Mouse (Mus musculus) heart, postnatal 0 days (tissue): ENCODE measurements around the gene F2rl1. TPM values are rescaled to one million over a fixed set of nuclear protein-coding genes. Genes with fewer than 3 reads are reported as not detected.

ENCODE experiments used
- ATAC-seq: fragments of 200-750 bp; cut with Nextera tagmentation; 2 replicates; pipeline ENCODE4 v1.8.0; 2017; ENCODE audit warnings: low read depth, moderate number of reproducible peaks, moderate library complexity; ENCODE audit not compliant: insufficient read depth
- DNase-seq: peaks from one replicate; pipeline ENCODE4 v3.0.0-alpha.2; 2016; ENCODE audit warnings: low spot score
- H3K27ac ChIP-seq: fragments of 300-500 bp; sonication (generic); 2 replicates; pipeline ENCODE4 v1.5.1; 2014; ENCODE audit warnings: low read depth, mild to moderate bottlenecking
- H3K27me3 ChIP-seq: fragments of 300-500 bp; sonication (generic); 2 replicates; pipeline ENCODE4 v1.6.1; 2014; ENCODE audit warnings: low read length, mixed read lengths; ENCODE audit not compliant: control insufficient read depth, insufficient read depth
- H3K36me3 ChIP-seq: fragments of 300-500 bp; sonication (generic); replicated peaks from 2 replicates; pipeline ENCODE4 v1.6.1; 2014; ENCODE audit warnings: low read length, mixed read lengths; ENCODE audit not compliant: control insufficient read depth, insufficient read depth
- H3K4me1 ChIP-seq: fragments of 300-500 bp; sonication (generic); 2 replicates; pipeline ENCODE4 v1.6.1; 2014; ENCODE audit warnings: antibody characterized with exemption; ENCODE audit not compliant: control insufficient read depth, insufficient read depth
- H3K4me2 ChIP-seq: fragments of 300-500 bp; sonication (generic); 2 replicates; pipeline ENCODE4 v1.6.1; 2014; ENCODE audit warnings: low read depth, mild to moderate bottlenecking, low read length, moderate library complexity
- H3K4me3 ChIP-seq: fragments of 300-500 bp; sonication (generic); 2 replicates; pipeline ENCODE4 v1.5.1; 2014; ENCODE audit warnings: low read depth, low read length
- H3K9ac ChIP-seq: fragments of 300-500 bp; sonication (generic); replicated peaks from 2 replicates; pipeline ENCODE4 v1.6.1; 2014; ENCODE audit warnings: low read depth, low read length, mixed read lengths
- H3K9me3 ChIP-seq: fragments of 300-500 bp; sonication (generic); replicated peaks from 2 replicates; pipeline ENCODE4 v1.6.1; 2016; ENCODE audit warnings: low read length; ENCODE audit not compliant: control insufficient read depth
- CTCF ChIP-seq: IDR thresholded peaks from 2 replicates; pipeline ENCODE4 v1.5.1; 2016; ENCODE audit warnings: antibody characterized with exemption, control low read depth, low read depth
- EP300 ChIP-seq: IDR thresholded peaks from 2 replicates; pipeline ENCODE4 v1.6.1; 2016; ENCODE audit warnings: antibody characterized with exemption, low read depth
- WGBS: fragments of 180-500 bp; shearing (Covaris S2); extraction: QIAGEN DNeasy Blood & Tissue Kit; methylation state at CpG from one replicate; pipeline ENCODE4 v1.1.7; 2014; 5-methylcytosine and 5-hydroxymethylcytosine counted together
- polyA plus RNA-seq: library from polyadenylated mRNA; unstranded; fragments of >200 nt; fragmentation: Nextera tagmentation; extraction: Ambion mirVana; gene quantifications from 2 replicates; pipeline ENCODE4 v1.2.1, GENCODE M21; 2015
- total RNA-seq: library from RNA; depleted of rRNA; stranded (reverse); fragments of >200 nt; gene quantifications from 2 replicates; pipeline ENCODE4 v1.2.3, GENCODE M21; 2014; ENCODE audit warnings: low replicate concordance

F2rl1 gene
- total and polyA plus RNA-seq, 2 experiments from 2014 or later = 0.25 to 0.95 TPM

- Histone ChIP-seq H3K9me3 (no peaks in the 10 kb centered on the region), H3K4me2 (no peak overlapping the region), H3K4me1 (no peaks in the 10 kb centered on the region), H3K4me3 (no peak overlapping the region), H3K36me3 (no peaks in the 10 kb centered on the region), H3K27ac (no peak overlapping the region), H3K27me3 (no peaks in the 10 kb centered on the region), H3K9ac (no peak overlapping the region)
- TF ChIP-seq EP300 = no peak
- TF ChIP-seq CTCF = no peak
- DNase-seq = no peak
- ATAC-seq = no peak
- WGBS = 67% methylated on average over 8 of the region's 8 CpGs
These were observed 21.6 kb downstream of the F2rl1 start for GRCm38 (mm10) chr13:95503279-95503917.

GRCm38 (mm10) chr13:95496601-95497000, 28.4 kb downstream of the F2rl1 start:
- Histone ChIP-seq H3K27ac (no peak overlapping the region), H3K36me3 (no peaks in the 10 kb centered on the region), H3K4me2 (no peak overlapping the region), H3K9ac (no peak overlapping the region), H3K27me3 (no peaks in the 10 kb centered on the region), H3K4me1 (peaks cover 12% of the 10 kb centered on the region; the same call in 1 of the 2 replicates), H3K9me3 (no peaks in the 10 kb centered on the region), H3K4me3 (no peak overlapping the region)
- WGBS = 94% methylated on average over 3 of the region's 3 CpGs
- no peak for TF ChIP-seq EP300
- no peak for TF ChIP-seq CTCF
- no peak for ATAC-seq
- no peak for DNase-seq

GRCm38 (mm10) chr13:95494812-95495211, 30.2 kb downstream of the F2rl1 start:
- no peak overlapping the region for H3K4me3 ChIP-seq
- H3K36me3 ChIP-seq = no peaks in the 10 kb centered on the region
- peaks cover 12% of the 10 kb centered on the region; the same call in 1 of the 2 replicates for H3K4me1 ChIP-seq
- H3K27me3 ChIP-seq = no peaks in the 10 kb centered on the region
- H3K27ac ChIP-seq = no peak overlapping the region
- DNase-seq = no peak
- no peak overlapping the region for H3K4me2 ChIP-seq
- no peaks in the 10 kb centered on the region for H3K9me3 ChIP-seq
- no peak overlapping the region for H3K9ac ChIP-seq
- no peak for ATAC-seq
- WGBS = 66% methylated on average over 8 of the region's 8 CpGs
- TF ChIP-seq CTCF (no peak), EP300 (no peak)

- ATAC-seq = no peak
- no peak overlapping the region for H3K9ac ChIP-seq
- no peak overlapping the region for H3K4me3 ChIP-seq
- 60% methylated on average over 5 of the region's 5 CpGs for WGBS
- H3K27me3 ChIP-seq = no peaks in the 10 kb centered on the region
- no peaks in the 10 kb centered on the region for H3K36me3 ChIP-seq
- no peak overlapping the region for H3K4me2 ChIP-seq
- no peak for DNase-seq
- no peak overlapping the region for H3K27ac ChIP-seq
- H3K9me3 ChIP-seq = no peaks in the 10 kb centered on the region
- no peak for TF ChIP-seq EP300
- peaks cover 12% of the 10 kb centered on the region; the same call in 1 of the 2 replicates for H3K4me1 ChIP-seq
These were observed 31.7 kb downstream of the F2rl1 start for GRCm38 (mm10) chr13:95493296-95493695.

DNA sequence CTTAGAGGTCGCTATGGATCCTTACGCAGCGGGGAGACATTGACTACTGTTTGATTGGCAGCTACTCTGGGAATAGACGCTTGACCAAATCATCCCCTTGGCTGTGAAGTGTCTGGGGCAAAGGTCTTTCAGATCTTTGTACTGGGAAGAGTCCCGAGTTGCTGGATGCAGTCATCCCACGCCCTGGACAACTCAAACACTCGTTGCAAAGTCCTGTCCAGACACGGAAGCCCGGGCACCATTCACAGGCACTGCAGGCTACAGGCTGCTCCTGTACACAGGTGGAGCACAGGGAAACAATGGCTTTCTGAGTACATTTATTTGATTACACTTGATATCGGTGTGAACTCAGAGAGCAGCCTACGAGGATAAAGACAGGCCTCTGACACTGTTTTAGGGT, 33.7 kb downstream of the F2rl1 start:
- 60% methylated on average over 11 of the region's 11 CpGs for WGBS
- TF ChIP-seq CTCF (no peak), EP300 (no peak)
- Histone ChIP-seq H3K9me3 (no peaks in the 10 kb centered on the region), H3K36me3 (no peaks in the 10 kb centered on the region), H3K27ac (no peak overlapping the region), H3K27me3 (no peaks in the 10 kb centered on the region), H3K4me1 (peaks cover 12% of the 10 kb centered on the region; the same call in 1 of the 2 replicates), H3K9ac (no peak overlapping the region), H3K4me3 (no peak overlapping the region), H3K4me2 (no peak overlapping the region)
- ATAC-seq (no peak), DNase-seq (no peak)

DNA sequence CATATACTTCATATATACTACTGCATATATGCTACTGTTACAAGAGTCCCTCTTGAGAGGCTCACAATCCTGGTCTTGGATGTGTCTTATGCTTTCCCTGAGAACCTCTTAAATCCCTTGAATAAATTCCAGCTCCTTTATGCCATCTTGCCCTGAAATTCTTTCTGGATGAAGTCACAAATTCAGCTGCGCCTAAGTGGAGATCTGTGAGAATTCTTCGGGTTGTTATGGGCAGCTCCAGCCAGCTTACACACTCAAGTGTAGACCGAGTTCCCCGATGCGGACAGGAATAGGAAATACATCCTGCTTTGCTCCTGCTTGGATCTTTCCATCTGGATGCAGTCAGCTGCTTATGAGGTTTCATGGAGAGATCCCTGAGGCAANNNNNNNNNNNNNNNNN, 40.4 kb downstream of the F2rl1 start:
- no peaks in the 10 kb centered on the region for H3K9me3 ChIP-seq
- no peak for TF ChIP-seq CTCF
- no peak for TF ChIP-seq EP300
- ATAC-seq (no peak), DNase-seq (no peak)
- no peak overlapping the region for H3K4me2 ChIP-seq
- no peak overlapping the region for H3K27ac ChIP-seq
- H3K27me3 ChIP-seq = no peaks in the 10 kb centered on the region; the same call in 1 of the 2 replicates
- H3K36me3 ChIP-seq = no peaks in the 10 kb centered on the region
- no peak overlapping the region for H3K9ac ChIP-seq
- 9% methylated on average over 5 of the region's 5 CpGs for WGBS
- no peak overlapping the region for H3K4me3 ChIP-seq
- no peaks in the 10 kb centered on the region for H3K4me1 ChIP-seq
